Mouse (Mus musculus) liver, postnatal 0 days (tissue): ENCODE data around the gene Rpp40.

Source experiments
- CTCF ChIP-seq: sonication (generic); IDR thresholded peaks from 2 replicates; pipeline ENCODE4 v1.5.1; 2016; ENCODE audit warnings: antibody characterized with exemption, low read depth
- EP300 ChIP-seq: IDR thresholded peaks from 2 replicates; pipeline ENCODE4 v1.6.1; 2016; ENCODE audit warnings: antibody characterized with exemption, low read depth, mild to moderate bottlenecking

GRCm38 (mm10) chr13:35940934-35941333 is 34.8 kb upstream of the Rpp40 start:
- TF ChIP-seq CTCF, result no peak
- no peak for TF ChIP-seq EP300
